Mouse (Mus musculus): ENCODE measurements around the gene Hhat.
A peak's percentile ranks its signal among the peaks of the same experiment; 100 is the strongest.

Hhat gene

GRCm38 (mm10) chr1:192661612-192662011 lies 109.4 kb downstream of the Hhat start:
- no peak for DNase-seq (ENCODE audit: extremely low spot score, low read depth, low spot score)

GRCm38 (mm10) chr1:192657417-192657816 lies 113.6 kb downstream of the Hhat start:
- DNase-seq (ENCODE audit: extremely low spot score, low read depth, low spot score), result no peak

GRCm38 (mm10) chr1:192651981-192652605 lies 118.9 kb downstream of the Hhat start:
- no peak for DNase-seq (ENCODE audit: extremely low spot score, low read depth, low spot score)

- no peak for DNase-seq (ENCODE audit: extremely low spot score, low read depth, low spot score)
Measured at GRCm38 (mm10) chr1:192650586-192650985, 120.4 kb downstream of the Hhat start.

- no peak for DNase-seq (ENCODE audit: extremely low spot score, low read depth, low spot score)
Measured at GRCm38 (mm10) chr1:192650023-192650422, 121.0 kb downstream of the Hhat start.

GRCm38 (mm10) chr1:192649233-192649632 lies 121.8 kb downstream of the Hhat start:
- DNase-seq (ENCODE audit: extremely low spot score, low read depth, low spot score), result no peak

GRCm38 (mm10) chr1:192647361-192647760 lies 123.7 kb downstream of the Hhat start:
- DNase-seq (ENCODE audit: extremely low spot score, low read depth, low spot score), result peak; percentile 46

GRCm38 (mm10) chr1:192642126-192642525 lies 128.9 kb downstream of the Hhat start:
- DNase-seq (ENCODE audit: extremely low spot score, low read depth, low spot score), result no peak

GRCm38 (mm10) chr1:192639175-192639574 lies 131.8 kb downstream of the Hhat start:
- no peak for DNase-seq (ENCODE audit: extremely low spot score, low read depth, low spot score)

GRCm38 (mm10) chr1:192621843-192622242 lies 149.2 kb downstream of the Hhat start:
- no peak for DNase-seq (ENCODE audit: extremely low spot score, low read depth, low spot score)

- no peak for DNase-seq (ENCODE audit: extremely low spot score, low read depth, low spot score)
Measured at GRCm38 (mm10) chr1:192613271-192613670, 157.8 kb downstream of the Hhat start.

- no peak for DNase-seq (ENCODE audit: extremely low spot score, low read depth, low spot score)
Measured at GRCm38 (mm10) chr1:192611996-192612739, 158.9 kb downstream of the Hhat start.

GRCm38 (mm10) chr1:192606876-192607275 lies 164.1 kb downstream of the Hhat start:
- no peak for DNase-seq (ENCODE audit: extremely low spot score, low read depth, low spot score)

- no peak for DNase-seq (ENCODE audit: extremely low spot score, low read depth, low spot score)
Measured at GRCm38 (mm10) chr1:192604413-192604812, 166.6 kb downstream of the Hhat start.

GRCm38 (mm10) chr1:192603556-192603955 lies 167.5 kb downstream of the Hhat start:
- DNase-seq (ENCODE audit: extremely low spot score, low read depth, low spot score), result no peak

- DNase-seq (ENCODE audit: extremely low spot score, low read depth, low spot score), result no peak
Measured at GRCm38 (mm10) chr1:192601206-192601605, 169.8 kb downstream of the Hhat start.

- no peak for DNase-seq (ENCODE audit: extremely low spot score, low read depth, low spot score)
Measured at GRCm38 (mm10) chr1:192599746-192600145, 171.3 kb downstream of the Hhat start.

GRCm38 (mm10) chr1:192598380-192598779 lies 172.6 kb downstream of the Hhat start:
- peak; percentile 42 for DNase-seq (ENCODE audit: extremely low spot score, low read depth, low spot score)

GRCm38 (mm10) chr1:192595426-192595825 lies 175.6 kb downstream of the Hhat start:
- no peak for DNase-seq (ENCODE audit: extremely low spot score, low read depth, low spot score)

GRCm38 (mm10) chr1:192593492-192593891 lies 177.5 kb downstream of the Hhat start:
- no peak for DNase-seq (ENCODE audit: extremely low spot score, low read depth, low spot score)

GRCm38 (mm10) chr1:192587451-192587850 lies 183.6 kb downstream of the Hhat start:
- no peak for DNase-seq (ENCODE audit: extremely low spot score, low read depth, low spot score)

- no peak for DNase-seq (ENCODE audit: extremely low spot score, low read depth, low spot score)
Measured at GRCm38 (mm10) chr1:192585289-192585688, 185.7 kb downstream of the Hhat start.

GRCm38 (mm10) chr1:192582921-192583320 lies 188.1 kb downstream of the Hhat start:
- no peak for DNase-seq (ENCODE audit: extremely low spot score, low read depth, low spot score)
